Mouse (Mus musculus) retina, adult 2 months (tissue): Measurements from ENCODE around the gene Hsd17b11.

ENCODE experiments used
- DNase-seq: peaks from one replicate; pipeline ENCODE4 v3.0.0-alpha.2; 2012; ENCODE audit warnings: low read depth, low spot score

Hsd17b11 gene

DNA sequence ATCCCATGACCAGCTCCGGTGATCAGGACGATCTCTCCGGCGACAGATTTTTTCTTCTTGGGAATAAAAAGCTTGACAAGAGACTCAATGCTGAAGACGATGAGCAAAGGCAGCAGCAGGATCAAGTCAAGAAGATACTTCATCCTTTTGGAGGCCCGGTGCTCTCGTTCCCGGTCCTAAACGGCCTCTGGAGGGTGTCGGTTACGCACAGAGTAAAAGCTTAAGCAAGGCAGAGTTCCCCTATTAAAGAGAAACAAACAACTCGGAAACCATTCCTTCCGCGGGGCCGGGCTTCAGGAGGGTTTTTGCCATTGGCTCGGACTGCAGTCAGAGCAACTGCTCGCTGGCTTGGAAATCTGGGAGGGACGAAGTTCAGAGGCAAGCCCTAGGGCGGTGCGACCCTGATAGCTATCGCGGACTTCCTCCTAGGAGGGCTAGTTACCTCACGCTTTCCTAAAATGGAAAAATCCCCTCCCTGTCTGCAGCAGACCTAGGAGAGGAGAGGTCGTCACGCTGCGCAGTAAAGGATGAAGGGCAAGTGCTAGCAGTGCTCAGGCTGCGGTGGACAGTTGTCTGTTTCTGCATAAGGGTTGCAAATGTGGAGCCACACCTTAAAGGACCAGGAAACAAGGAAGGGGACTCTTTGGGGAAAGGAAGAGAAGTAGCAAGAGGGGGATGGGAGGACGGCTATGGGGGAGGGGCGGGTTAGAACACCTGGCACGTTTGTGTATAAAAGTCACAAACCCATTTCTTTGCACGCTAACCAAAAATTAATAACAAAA lies at the start of gene Hsd17b11:
Gene Hsd17b11, minus strand, starts transcription at position 323 of the 782 bp plus-strand sequence.
- DNase-seq = no peak

DNA sequence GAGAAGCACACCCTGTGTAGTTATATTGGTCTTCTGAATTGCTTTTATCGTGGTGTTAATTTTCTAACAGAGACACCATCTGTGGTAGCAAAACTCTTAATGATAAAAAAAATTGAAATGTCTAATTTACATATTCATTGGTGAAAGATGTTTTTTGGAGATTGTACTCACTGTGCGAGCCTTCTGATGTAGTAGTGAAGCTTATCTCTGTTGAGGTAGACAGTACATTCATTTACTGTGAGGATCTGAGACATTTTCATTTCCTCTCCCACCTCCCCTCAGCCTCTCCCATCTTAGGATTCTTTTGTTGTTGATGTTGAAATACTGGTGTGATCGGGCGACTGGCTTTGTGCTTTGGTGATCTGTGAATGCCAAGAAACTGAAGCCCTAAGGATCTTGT lies 49.3 kb upstream of the Hsd17b11 start:
- DNase-seq = no peak

DNA sequence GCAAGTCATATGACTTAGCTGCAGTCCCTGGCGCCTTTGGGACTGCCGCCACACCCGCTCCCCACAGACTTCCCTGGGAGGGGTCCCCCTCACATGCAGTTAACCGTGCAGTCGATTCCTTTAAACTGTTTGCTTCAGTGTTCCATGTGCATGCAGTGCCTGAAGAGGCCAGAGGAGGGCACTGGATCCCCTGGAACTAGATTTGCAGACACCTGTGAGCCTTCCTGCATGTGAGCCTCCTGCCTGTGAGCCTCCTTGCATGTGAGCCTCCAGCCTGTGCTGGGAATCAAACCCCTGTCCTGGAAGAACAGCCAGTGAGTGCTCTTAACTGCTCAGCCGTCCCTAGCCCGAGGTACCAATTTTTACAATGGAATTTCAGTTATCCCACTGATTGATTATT lies 47.0 kb upstream of the Hsd17b11 start:
- no peak for DNase-seq

DNA sequence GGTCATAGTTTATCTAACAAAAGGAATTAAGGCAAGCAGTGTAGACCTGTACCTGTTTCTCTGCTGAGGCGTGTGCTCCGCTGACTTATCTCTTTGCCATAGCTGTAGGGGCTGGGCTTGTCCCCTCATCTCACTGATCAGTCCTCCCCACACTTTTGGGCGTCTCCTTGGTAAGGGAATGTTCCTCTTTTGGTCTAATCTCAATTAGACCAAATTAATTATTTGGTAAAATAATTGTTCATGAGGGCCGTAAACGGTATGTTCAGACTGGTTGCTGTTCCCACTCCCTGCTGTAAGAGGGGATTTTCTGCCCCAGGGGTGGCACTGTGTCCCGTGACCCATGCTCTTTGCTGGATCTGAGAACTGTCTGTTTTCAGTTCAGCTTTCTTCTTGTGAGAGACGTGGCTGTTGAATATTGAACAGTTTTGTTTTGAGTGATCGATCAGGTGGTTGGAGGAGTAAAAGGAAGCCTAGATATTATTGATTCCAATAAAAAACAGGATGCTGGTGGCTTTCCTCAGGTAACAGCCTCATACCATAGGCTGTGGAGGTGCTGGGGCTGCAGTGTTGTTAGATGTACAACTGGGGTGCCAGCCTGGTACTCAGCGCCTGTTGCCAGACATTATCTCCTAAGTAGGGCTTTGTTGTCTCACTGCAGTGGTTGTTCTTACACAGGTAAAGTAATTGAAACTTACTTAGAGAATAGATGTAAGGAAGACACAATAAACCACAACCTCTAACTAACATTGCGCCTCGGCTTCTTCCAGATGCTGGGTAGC lies 41.2 kb upstream of the Hsd17b11 start:
- no peak for DNase-seq

DNA sequence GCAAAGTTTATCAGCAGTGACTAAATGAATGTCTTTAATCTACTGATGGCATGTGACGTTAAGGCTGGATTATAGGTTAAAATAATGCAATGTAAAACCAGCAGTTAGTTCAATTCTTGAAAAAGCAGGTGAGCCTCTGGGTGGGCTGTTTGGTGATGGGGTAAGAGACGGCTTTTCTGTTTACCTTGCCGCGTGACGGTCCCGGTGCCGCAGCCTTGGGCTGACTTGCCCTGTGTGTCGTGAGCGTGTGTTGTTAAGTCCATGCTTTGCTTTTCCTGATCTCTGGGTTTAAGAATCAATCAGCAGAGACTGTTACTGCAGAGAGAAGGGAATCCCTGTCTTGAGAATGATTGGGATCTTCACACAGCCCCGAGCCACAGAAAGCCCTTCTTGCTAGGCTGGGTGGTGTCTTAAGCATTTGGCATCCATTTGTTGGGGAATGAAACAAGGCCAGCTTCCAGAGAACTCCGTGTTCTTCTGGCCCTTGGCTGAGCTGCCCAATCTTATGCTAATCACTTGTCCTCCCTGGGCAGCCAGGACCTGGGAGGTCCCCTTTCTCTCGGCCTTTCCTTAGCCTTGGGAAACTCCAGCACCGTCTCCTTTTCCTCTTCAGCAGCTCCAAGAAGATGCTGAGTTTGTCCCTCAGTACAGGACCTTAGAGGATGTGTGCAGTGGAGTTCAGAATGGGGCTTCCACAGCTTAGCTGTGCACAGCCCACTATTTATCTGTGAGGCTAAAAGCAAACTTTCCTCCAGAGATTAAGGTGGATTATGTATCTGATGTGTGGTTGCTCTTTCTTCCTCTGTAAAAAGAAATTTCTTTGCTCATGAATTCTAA lies 40.4 kb upstream of the Hsd17b11 start:
- DNase-seq = no peak

DNA sequence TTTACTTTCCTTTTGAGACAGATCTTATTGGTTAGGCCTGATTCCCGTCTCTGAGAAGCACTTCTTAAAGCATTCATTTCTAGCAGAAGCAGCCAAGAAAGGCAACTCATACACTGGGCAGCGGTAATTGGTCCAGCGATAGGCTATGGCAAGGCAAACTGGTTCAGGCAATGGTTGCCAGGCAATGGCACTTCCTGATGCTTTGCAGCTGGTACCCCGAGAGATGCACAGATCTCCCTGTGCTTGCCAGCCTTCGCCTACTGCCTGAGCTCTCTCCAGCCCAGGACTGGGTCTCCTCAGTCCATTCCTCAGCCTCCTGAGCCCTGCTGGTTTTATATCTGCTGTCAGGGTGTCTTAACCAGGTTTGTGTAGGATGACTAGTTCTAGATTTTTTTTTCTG lies 38.7 kb upstream of the Hsd17b11 start:
- DNase-seq = no peak

DNA sequence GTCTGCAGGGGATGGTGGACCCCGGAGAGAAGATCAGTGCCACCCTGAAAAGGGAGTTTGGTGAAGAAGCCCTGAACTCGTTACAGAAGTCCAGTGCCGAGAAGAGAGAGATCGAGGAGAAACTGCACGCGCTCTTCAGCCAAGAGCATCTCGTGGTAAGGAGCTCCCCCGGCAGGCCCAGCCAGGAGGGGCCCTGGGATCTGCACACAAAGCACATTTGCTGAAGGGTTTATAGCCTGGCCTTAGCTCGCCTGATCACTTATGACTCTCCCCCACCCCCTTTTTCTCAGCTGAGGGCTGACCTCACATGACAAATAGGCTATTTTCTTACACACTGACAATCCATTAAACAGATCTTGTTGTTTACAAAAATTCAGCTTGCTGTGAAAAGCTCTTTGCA lies 37.9 kb upstream of the Hsd17b11 start:
- no peak for DNase-seq

DNA sequence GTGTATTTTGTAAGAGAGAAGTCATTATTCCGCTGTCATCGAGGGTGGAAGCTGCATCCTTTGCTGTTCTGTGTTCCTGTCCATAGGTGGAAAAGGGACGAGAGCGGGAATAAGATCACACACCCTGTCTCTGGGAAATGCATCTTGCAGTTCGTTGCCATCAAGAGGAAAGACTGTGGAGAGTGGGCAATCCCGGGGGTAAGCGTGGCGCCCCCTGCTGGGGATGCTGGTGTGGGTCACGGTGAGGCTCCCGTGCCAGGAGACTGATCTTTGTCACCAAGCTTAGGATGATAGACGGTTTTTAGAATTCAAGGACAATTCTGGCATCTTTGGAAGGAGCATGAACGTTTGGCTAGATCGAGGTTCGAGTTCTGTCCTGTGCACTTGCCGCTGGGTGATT lies 36.3 kb upstream of the Hsd17b11 start:
- no peak for DNase-seq

DNA sequence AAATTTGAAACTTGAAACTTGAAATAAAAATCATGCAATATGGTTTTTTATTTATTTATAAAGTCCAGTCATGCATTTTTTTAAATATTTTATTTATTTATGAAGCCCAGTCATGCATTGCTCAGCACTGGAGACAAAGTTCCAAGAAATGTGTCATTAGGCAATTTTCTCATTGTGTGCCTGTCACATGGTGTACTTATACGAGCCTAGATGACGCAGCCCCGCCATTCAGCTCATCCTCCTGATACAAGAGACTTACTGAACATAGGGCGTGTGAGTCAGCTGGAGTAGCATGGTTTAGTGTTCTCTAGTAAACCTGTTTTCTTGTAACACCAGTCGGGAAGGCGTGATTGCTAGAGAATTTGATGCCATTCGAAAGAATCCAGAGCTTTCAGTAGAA lies 34.6 kb upstream of the Hsd17b11 start:
- DNase-seq = no peak

DNA sequence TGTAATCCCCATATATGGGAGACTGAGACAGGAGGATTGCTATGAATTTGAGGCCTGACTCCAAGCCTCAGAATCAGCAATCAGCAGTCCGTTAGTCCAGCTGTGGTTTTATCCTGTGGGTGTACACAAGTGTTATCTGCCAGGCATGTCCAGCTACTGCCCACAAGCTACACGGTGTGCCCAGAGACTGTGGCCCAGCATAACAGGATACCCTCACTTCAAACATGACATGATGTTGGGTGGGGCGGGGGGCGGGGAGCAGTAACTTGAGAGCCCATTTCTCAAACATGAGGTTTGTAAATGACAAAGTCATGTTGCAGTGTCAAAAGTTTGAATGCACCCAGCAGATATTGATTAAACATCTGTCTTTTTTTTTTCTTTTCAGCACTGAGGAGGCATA lies 34.1 kb upstream of the Hsd17b11 start:
- DNase-seq = no peak

DNA sequence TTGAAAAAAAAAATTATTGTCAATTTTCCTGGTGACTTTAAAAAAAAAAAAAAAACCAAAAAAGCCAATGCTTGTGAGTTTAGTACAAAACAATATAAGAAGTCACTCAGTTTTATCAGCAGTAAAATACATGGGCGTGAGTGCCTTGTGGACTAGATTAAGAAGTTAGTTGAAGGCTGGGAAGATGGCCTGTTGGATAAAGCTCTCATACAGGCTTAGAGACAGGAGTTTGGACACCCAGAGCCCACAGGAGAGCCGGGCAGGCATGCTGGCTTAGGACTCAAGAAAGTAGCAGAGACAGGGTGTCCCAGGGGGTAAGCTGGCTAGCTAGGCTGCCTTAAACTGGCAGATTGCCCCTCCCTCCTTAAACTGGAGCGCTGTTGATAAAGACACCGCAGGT lies 33.2 kb upstream of the Hsd17b11 start:
- no peak for DNase-seq

DNA sequence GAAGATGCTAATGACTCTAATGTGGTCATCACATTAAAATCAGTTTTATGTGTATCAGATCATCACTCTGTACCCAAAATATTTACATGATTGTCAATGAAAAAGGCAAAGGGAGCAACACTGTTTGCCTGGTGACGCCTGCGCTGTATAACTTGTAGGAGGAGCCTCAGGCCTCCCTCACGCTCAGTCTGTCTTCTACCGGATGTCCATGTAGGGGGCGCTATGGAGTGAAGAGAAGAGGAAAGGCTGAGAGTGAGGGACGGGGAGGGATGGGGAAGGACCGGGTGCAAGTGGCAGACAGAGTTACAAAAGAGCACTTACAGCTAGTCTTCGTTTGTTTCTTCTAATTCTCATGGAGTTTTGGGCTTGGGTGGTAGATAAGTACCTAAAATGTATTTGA lies 31.2 kb upstream of the Hsd17b11 start:
- no peak for DNase-seq

DNA sequence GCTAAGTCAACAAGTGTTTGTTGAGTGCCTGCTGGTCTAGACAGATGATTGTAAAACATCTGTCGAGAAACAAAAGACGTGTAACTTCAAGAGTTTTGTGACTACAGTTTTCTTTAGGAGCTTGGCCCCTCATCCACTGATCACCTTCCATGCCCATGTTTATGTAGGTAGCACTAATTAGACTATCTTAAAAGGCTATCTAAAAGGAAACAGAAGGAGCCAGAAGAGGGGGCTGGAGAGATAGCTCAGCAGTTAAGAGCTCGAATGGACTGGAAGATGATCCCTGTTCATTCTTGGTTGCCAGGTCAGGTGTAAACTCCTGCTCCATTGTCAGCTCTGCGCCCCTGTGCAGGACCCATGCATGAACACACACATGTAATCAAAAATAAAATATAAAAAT lies 26.4 kb upstream of the Hsd17b11 start:
- no peak for DNase-seq

DNA sequence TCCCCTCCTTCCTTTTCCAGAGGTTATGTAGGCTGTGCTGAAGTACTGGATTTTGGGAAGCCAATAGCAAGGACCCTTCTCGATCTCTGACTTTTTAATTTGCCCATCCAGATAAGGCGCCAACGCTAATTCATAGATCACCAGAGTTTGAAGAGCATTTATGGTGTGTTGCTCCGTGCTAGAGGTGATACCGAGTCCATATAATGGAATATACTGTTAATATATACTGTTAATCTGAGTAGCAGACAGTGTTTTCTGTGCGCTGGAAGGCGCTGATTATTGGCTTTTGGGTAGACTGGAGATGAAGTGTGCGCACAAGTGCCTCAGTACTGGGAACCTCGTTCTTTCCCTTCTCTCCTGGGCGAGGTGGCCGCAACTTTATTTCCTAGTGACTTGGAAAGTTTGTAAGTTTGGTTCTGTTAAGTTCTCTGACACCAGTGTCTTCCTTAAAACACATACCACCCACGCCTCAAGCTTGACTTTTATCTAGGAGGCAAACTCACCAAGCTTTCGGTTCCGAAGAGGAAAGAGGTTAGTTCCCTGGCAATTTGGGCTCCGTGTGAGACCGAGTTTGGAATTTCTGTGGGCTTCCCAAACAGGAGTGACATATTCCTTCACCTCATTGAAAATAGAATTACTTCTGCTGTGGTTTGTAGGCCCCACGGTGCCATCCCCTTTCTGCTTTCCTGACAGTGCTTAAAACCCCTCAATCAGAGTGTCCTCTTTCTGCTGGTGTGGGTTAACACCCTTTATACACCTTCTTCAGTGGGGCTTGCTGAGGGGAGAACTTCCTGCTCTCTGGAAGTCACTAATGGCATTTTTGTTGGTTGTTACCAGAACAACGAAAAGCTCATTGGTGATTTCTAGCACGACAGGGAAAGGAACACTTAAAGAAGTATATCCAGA lies 25.7 kb upstream of the Hsd17b11 start:
- DNase-seq = no peak

DNA sequence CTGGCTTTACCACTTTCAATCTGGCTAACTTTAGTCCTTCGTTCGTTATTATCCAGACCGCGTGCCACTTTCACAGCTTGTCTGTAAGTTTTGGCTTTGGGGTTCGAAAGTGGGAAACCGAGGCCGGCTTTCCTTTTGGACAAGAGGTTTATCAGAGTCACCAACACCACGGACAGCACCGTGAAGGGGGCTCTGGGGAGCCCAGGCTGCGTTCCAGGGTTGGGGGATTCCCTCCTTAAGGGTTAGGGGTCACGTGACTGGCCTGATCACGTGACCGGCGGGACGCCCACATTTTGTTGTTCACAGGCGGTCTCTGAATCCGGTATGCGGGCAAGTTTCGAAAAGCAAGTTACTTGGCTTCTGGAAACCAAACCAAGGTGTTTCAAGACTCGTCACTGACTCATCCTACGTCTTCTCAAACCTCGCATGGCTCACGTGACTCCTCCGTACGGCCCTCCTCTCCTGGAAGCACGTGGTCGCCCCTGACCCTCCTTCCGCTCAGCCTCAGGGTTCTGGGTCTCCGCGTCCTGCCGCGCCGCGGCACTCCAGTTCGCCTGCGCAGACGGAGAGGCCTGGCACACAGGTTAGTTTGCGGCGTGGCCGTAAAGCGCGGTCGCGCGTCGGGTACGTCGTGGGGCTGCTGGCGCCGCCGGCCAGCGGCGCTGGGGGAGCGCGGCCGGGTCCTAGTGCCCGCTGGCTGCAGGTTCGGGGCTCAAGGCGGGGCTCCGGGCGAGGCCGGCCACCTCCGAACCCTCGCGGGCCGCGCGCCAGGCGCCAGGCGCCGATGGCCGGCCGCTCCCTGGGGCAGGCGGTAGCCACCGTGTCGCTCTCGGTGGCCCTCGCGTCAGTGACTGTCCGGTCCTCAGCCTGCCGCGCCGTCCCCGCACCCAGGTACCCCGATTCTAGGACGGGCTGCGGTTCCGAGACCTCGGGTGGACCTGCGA lies 24.8 kb upstream of the Hsd17b11 start, which contains the start of gene Nudt9:
Gene Nudt9, plus strand, starts transcription at position 51 of the 944 bp plus-strand sequence.
- peak; percentile 92 for DNase-seq

DNA sequence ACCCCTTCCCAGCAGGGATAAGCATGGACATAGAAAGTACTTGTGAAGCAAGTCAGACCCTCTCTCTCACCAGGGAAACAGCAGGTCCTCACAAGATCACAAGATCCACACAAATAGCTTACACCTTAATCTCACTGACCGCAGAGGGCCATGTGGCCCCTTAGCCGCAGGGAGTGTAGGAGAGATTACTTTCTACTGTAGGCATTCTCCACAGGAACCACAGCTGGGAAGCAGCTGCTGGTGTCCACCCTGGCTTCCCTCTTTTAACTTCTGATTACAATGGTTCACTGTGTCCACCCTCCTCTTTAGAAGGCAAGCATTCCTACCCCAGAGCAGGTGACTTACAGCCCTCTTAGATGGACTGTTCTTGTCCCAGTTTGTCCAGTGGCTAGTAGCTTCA lies 22.0 kb upstream of the Hsd17b11 start:
- no peak for DNase-seq

DNA sequence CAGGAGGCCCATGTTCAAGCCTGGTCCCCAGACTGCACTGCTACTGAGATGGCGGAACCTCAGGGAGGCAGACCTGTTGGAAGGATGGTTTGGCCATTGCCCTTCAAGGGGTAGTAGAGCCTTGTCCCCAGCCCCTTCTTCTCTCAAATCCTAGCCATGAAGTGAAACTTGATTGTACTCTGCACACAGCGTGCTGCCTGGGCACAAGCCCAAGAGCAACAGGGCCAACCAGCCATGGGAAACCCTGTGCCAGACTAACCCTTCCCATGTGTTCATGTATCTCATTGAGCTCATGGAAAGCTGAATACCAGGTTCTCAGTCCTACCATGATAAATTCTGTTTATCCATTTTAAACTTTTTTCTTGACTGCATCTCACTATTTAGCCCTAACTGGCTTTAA lies 21.2 kb upstream of the Hsd17b11 start:
- no peak for DNase-seq

DNA sequence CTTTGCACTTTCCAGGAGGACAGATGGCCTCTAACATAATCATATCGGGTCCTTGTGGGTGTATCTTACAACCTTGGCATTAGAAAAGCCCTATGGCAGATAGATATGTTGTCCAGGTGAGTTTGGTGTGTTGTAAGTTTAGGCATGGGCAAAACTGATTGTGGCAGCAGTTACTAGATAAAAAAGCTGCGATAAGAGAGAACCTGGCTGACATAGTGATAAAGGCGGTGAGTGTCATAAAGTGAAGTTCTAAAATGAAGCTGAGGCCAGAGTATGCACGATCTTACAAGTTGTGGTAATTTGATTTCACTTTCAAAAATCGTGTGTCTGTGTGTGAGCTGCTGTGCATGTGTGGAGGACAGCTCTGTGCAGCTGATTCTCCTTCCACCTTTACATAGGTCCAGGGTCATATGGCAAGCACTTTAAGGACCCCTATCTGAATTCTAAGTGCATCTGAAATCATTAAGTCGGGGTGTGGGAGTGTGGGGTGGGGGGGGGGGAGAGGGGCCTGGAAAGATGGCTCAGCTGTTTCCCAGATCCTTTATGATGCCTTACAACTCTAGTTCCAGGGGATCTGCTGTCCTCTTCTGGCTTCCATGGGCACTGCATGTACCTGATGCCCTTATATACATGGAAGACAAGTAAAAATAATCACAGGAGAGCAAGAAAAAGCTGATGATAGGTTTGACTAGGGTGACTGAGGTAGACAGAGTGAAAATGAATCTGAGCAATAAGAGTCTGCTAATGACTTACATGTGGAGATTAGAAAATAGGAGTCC lies 17.6 kb upstream of the Hsd17b11 start:
- DNase-seq = no peak

DNA sequence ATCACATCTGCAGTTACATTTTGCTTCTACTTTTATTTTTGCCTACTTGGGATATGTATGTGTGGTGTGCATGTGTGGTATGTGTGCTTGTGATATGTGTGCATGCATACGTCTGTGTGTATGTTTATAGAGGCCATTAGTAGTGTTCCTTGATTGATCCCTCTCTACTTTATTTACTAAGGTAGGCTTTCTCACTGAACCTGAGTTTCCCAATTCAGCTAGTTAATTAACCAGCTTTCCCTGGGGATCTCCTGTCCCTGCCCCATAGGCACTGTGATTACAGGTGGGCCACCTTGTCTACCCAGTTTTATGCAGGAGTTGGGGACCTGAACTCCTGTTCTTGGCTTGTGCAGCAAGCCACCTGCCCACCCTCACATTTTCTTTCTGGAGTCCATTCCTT lies 15.0 kb upstream of the Hsd17b11 start:
- no peak for DNase-seq
